Mouse (Mus musculus) E14TG2a.4 (cell line): ENCODE results near the gene Dnajc8.

Experiments used
- CTCF ChIP-seq: conservative IDR thresholded peaks from 2 replicates; pipeline ENCODE4 v1.5.1; 2014; ENCODE audit warnings: low read length
- NANOG ChIP-seq: IDR thresholded peaks from 2 replicates; pipeline ENCODE4 v1.6.1; 2014; ENCODE audit warnings: borderline replicate concordance, low read length, mixed read lengths
- POU5F1 ChIP-seq: IDR thresholded peaks from 2 replicates; pipeline ENCODE4 v1.6.1; 2014; ENCODE audit warnings: low read length, borderline replicate concordance

DNA sequence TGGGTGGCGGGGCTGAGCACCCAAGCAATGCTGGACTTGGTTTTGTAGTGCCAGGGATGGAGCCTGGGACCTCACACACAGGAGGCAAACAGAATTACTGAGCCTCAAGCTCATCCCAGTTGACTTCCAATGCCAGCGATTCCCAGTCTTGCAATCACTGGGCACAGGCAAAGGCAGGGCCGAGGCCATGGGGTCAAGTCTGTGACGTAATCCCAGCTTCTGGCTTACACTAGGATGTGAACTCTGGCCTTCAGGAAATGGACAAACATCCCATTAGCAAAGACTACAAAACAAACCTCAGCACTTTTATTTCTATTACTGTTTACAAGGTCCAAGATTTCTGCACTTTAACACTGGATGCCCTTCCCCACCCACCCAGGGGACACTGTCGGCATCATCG, 43.6 kb upstream of the Dnajc8 start:
- TF ChIP-seq CTCF: no peak
- no peak for TF ChIP-seq NANOG
- TF ChIP-seq POU5F1: no peak
